17 mouse cellular contexts compared by ENCODE assay signal in the genomic region with DNA sequence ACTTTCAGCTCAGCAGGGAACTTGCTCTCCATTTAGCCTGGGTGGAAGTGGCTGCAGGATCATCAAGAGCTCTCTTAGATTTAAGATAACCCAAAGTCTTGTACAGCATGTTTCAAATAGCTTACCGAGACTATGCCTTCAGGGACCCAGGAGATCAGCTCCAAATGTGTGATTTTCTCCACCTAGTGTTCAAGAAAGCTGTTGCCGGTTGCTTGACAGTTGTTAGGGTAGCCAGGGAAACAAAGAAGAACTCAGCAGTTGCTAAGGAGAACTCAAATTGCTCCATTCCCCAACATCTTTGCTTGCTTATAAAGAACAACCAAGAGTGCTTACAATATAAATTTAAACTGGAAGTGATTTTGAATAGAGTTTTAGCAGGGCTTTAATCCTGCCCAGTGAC.
"Had no signal": no experiment of that assay in that cellular context is flagged by ENCODE, and none has a peak within 500 bp of the region (broad histone marks: within the 10 kb centered on the region; RNA-seq: fewer than 3 reads in every experiment).

No protein-coding gene starts in this region.

- ATAC-seq: midbrain, embryonic 13.5 days; midbrain, embryonic 16.5 days had no signal

- H3K27me3 ChIP-seq: liver, embryonic 13.5 days; lung, embryonic 15.5 days; midbrain, embryonic 13.5 days had no signal

- H3K4me1 ChIP-seq: liver, embryonic 13.5 days; lung, embryonic 15.5 days; midbrain, embryonic 13.5 days had no signal

- H3K27ac ChIP-seq: left cerebral cortex, adult 2 months; liver, embryonic 13.5 days; lung, embryonic 15.5 days; macrophage; midbrain, embryonic 13.5 days; stomach, postnatal 0 days had no signal

- H3K4me3 ChIP-seq: left cerebral cortex, adult 2 months; liver, embryonic 13.5 days; lung, embryonic 15.5 days; midbrain, embryonic 13.5 days had no signal

- H3K9ac ChIP-seq: liver, embryonic 13.5 days; lung, embryonic 15.5 days; midbrain, embryonic 13.5 days had no signal

- DNase-seq: kidney, adult 8-10 months; kidney, postnatal 14 days; kidney, postnatal 4 days; layer of hippocampus, adult 9-11 months; layer of hippocampus, postnatal 36 days; liver, embryonic 13.5 days; lung, postnatal 14 days; right cerebral cortex, postnatal 4 days; thymus, adult 2 months; thymus, postnatal 14 days; thymus, postnatal 4 days had no signal

- H3K36me3 ChIP-seq: liver, embryonic 13.5 days; lung, embryonic 15.5 days; midbrain, embryonic 13.5 days had no signal

- H3K4me2 ChIP-seq: liver, embryonic 13.5 days; lung, embryonic 15.5 days; midbrain, embryonic 13.5 days had no signal
